Mouse (Mus musculus) cerebellum, adult 11 months (tissue): ENCODE results near the gene Ttc3.

ENCODE experiments used
- DNase-seq: peaks from one replicate; pipeline ENCODE4 v3.0.0; 2022

Ttc3 gene

GRCm38 (mm10) chr16:94360578-94361350 is 9.7 kb upstream of the Ttc3 start:
- DNase-seq, result no peak

DNA sequence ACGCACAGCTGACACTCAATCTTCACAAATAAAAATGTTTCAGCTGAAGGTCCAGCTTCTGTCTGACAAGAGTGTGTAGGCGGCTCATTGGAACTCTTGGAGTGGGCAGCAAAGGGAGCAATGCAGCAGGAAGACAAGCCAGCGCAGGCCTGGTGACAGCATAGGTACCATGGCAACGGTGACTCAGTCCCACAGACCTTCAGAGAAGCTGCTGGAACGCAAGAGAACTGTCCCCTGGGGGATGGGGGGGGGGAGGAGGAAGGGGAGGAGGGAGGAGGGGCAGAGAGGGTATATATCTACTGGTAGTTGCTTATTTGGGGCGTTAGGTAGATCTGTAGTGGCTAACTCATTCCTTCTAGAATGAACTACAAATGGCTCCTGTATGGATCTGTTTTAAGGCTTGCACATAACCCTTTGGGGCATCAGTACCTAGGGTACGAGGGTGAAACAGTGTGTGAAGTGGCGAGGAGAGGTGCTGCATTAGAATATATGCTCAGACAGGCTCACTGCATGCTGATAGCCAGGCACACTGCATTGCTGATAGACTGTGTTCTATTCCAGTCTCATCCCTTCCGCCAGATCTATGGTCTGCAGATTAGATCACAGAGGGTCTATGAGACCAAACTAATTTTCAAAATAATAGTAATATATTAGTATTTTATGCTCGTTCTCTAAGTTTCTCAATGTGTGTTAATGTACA is 8.1 kb upstream of the Ttc3 start:
- peak; percentile 20 for DNase-seq

GRCm38 (mm10) chr16:94363814-94364213 is 6.6 kb upstream of the Ttc3 start:
- DNase-seq, result no peak

- DNase-seq, result no peak
Observed at GRCm38 (mm10) chr16:94365435-94365834, 5.0 kb upstream of the Ttc3 start.

DNA sequence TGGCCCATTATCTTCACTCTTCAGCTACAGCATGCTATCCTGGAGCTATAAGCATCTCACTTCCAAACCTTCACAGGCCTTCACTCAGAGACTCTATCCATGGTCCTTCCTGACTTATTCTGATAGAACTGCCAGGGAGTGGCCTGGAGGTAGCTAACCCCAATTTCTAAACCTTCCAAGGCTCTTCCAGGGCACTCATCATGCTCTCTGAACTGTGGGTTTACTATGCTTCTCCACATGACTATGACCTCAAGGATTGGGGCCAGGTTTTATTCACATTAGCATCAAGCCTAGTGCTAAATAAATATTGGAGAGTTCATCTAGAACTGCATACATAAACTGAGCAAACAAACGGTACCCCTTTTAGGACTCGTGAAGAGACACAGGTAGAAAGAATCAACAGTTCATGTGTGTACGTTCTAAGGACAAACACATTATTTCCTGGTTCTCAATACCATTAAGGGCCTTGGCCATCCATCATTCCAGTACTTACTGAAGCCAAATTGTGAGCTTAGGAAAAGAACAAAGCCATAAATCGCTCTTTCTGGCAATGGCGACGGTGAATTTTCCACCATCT is 734 bp upstream of the Ttc3 start:
- DNase-seq, result peak; percentile 14

DNA sequence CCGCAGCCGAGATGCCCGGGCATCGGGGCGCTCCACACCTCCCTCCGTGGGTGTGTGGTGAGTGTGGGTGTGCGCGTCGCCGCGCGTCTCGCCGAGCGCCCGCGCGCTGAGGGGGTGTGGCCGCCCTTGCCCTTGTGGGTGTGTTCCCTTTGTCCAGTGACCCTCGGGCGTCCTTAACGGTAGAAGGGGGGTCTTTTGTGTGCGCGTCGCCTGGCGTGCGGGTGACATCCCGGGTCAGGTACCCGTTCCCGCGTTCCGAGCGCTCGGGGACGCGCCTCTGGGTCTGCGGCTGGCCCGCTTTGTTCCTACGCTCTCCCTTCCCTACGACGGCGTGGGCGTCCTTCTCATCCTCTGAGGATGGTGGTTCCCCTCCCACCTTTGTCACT is 490 bp downstream of the Ttc3 start:
- DNase-seq, result peak; percentile 76

- DNase-seq, result peak; percentile 68
Observed at GRCm38 (mm10) chr16:94371301-94371931, 998 bp downstream of the Ttc3 start, which contains the start of gene Pigp. Gene Pigp (minus strand): TSS chr16:94371842.

GRCm38 (mm10) chr16:94379386-94379785 is 9.0 kb downstream of the Ttc3 start:
- DNase-seq, result no peak

GRCm38 (mm10) chr16:94383277-94383676 is 12.9 kb downstream of the Ttc3 start:
- no peak for DNase-seq

- DNase-seq, result no peak
Observed at GRCm38 (mm10) chr16:94387690-94388089, 17.3 kb downstream of the Ttc3 start.

- no peak for DNase-seq
Observed at GRCm38 (mm10) chr16:94392299-94392698, 21.9 kb downstream of the Ttc3 start.

DNA sequence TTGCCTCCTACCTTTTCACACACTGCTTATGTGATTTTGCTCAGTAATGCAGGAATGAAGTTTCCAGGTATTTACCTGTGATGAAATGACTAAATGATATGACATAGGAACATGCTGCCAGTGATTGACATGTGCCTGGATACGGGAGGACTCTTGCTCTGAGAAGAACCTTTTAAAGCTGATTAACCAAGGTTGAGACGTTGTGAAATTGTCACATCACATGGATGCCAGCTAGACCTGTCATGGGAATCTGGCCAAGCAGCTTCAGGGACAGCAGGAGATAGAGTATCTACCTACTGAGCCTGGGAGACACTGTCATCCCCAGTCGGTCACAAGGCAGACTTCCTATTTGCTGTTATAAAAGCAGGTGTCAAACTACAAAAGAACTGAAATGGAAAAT is 24.6 kb downstream of the Ttc3 start:
- no peak for DNase-seq

DNA sequence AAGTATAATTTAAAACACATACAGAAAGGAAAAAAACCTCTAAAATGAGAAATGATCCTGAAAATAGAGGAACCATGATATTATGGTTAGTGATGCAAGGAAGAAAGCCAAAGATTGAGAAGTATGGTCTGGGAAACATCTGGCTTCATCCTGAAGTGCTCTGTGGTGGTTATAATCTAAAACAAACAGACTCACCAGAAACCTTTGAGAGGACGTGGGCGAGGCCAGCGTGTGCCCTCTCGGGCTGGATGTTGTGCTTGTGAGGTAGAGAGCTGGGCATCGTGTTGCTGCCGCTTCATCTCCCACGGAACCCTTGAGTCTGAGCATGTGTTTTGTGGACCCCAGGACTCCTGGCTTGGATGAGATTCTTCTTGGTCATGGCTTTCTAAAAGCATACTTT is 26.2 kb downstream of the Ttc3 start:
- DNase-seq, result no peak

GRCm38 (mm10) chr16:94399141-94399540 is 28.7 kb downstream of the Ttc3 start:
- no peak for DNase-seq

DNA sequence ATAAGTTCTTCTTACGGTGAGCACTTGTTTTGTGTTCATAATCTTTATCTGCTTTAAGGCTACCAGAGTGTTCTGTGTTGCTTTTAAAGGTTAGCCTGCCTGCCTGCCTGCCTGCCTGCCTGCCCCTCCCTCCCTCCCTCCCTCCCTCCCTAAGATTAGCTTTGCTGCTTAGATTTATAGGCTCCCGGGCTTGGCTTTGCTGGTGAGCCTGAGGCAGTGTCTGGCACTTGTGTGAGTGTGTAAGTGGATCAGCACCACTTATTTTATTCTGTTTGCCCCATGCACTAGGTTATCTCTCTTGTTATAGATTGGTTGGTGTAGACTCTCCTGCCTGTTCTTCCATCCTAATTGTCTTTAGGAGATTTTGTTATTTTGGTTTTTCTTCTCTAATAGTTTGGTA is 31.2 kb downstream of the Ttc3 start:
- DNase-seq, result no peak

DNA sequence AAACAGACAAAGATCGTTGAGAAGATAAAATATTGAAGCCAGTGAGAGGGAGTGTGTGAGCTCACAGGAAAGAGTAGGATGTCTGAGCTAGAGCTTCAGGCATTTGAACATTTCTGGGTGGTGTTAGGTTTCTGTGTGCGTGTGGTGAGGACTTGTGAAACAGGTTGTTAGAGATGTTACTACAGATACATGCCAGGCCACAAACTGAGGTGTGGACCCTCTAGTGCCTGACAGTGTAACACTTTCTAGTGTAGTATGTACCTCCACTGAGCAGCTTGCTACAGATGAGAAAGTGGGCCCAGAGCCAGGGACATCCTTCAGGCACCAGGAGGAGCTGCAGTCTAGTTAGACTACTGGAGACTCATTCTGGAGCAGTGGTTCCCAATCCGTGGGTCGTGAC is 31.8 kb downstream of the Ttc3 start:
- peak; percentile 22 for DNase-seq

- no peak for DNase-seq
Observed at GRCm38 (mm10) chr16:94411287-94411686, 40.9 kb downstream of the Ttc3 start.

DNA sequence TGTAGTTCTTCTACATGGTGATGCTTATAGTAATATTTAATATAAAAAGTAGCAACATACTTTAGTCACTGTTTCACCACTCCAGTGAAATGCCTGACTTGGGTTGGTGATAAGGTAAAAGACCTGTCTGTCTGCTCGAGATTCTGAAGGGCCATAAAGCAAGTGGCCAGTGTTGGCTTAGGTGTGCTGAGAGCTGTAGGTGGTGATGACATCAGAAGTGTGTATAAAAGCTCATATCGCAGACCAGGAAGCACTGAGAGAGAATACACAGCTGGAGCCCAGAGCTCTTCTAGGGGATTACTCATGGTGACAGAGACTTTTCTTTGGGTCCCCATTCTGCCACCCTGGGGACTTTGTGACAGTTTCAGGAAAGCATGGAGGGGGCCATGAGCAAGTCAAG is 41.8 kb downstream of the Ttc3 start:
- DNase-seq, result no peak

DNA sequence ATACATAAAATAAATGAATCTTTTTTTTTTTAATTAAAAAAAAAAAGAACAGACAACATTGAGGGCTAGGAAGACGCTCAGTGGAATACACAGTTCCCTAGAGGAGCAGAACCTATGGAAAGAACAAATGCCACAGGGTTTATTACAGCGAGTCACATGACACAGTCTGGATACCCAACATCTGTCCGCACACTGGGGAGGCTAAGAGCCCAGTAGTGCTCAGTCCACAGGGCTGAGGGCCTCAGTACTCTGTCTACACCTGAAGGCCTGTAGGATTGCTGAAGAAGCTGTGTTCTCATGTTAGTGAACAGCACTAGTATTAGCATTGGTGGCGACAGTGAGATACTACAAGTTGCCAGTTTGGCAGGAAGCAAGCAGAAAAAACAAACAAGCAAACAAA is 42.3 kb downstream of the Ttc3 start:
- no peak for DNase-seq

- no peak for DNase-seq
Observed at GRCm38 (mm10) chr16:94414151-94414550, 43.7 kb downstream of the Ttc3 start.

DNA sequence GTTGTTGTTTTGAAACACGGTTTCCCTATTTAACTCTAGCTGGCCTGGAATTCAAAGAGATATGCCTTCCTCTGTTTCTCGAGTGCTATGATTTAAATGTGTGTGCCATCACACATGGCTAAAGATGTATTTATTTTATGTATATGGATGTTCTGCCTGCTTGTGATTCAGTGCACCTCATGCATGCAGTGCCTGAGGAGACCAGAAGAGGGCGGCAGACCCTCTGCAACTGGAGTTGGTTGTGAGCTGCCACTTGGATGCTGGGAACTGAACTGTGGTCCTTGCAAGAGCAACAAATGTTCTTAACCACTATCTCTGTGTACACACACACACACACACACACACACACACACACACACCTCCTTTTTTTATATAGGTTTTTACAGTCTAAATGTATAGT is 50.1 kb downstream of the Ttc3 start:
- no peak for DNase-seq

DNA sequence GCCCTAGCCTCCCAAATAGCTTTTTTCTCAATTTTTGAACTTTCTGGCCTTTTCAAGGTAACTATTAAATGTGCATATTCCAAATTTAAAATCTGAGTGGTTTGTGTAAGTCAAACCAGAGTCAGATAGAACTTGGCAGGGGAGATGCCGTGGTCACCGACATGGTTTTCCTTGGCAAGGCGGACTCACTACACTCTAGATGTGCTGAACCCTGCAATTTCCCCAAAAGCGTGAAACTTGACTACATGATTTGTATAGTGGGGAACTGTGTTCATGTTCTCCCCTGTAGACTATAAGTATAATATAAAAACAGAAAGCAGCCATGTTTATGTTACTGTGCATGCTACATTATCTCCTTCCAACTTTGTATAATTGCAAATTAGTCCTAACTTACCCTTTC is 58.5 kb downstream of the Ttc3 start:
- no peak for DNase-seq

- DNase-seq, result no peak
Observed at GRCm38 (mm10) chr16:94435495-94436234, 65.2 kb downstream of the Ttc3 start.
